Mouse (Mus musculus) ES-E14 (cell line): ENCODE data around the gene Tnnt2. TPM values are rescaled to one million over a fixed set of nuclear protein-coding genes. Genes with fewer than 3 reads are reported as not detected.

Experiments
- DNase-seq: peaks from one replicate; pipeline ENCODE4 v3.0.0-alpha.2; 2013; ENCODE audit warnings: low read depth, low spot score
- H3K27ac ChIP-seq: 2 replicates; pipeline ENCODE4 v1.5.1; 2012; ENCODE audit warnings: low read depth, mild to moderate bottlenecking, low read length, moderate library complexity, mixed read lengths; ENCODE audit not compliant: poor library complexity, insufficient read depth, severe bottlenecking
- H3K36me3 ChIP-seq: 2 replicates; pipeline ENCODE4 v1.6.1; 2012; ENCODE audit warnings: mild to moderate bottlenecking, low read length, moderate library complexity, mixed read lengths; ENCODE audit not compliant: control insufficient read depth, poor library complexity, insufficient read depth, severe bottlenecking
- H3K4me1 ChIP-seq, 2 experiments: fragments of 150-350 bp in 1 of 2; sonication (generic) in 1 of 2; 2 replicates each; pipeline ENCODE4 v1.6.1; 2012; ENCODE audit warnings: low read length in 2 of 2, mild to moderate bottlenecking in 1 of 2, mixed read lengths in 1 of 2; ENCODE audit not compliant: control insufficient read depth in 2 of 2, insufficient read depth in 2 of 2, poor library complexity in 1 of 2
- H3K4me3 ChIP-seq, 2 experiments: fragments of 150-350 bp in 1 of 2; sonication (generic) in 1 of 2; 2 replicates each; pipeline ENCODE4 v1.5.1; 2012; ENCODE audit warnings: low read length in 2 of 2, low read depth in 1 of 2, mild to moderate bottlenecking in 1 of 2, mixed read lengths in 1 of 2; ENCODE audit not compliant: insufficient read depth in 1 of 2, poor library complexity in 1 of 2, severe bottlenecking in 1 of 2
- H3K9ac ChIP-seq: 2 replicates; pipeline ENCODE4 v1.6.1; 2012; ENCODE audit warnings: low read depth, mild to moderate bottlenecking, low read length, mixed read lengths; ENCODE audit not compliant: poor library complexity, insufficient read depth, severe bottlenecking
- H3K9me3 ChIP-seq: fragments of 150-350 bp; sonication (generic); 2 replicates; pipeline ENCODE4 v1.6.1; 2012; ENCODE audit warnings: low read depth, mild to moderate bottlenecking, low read length; ENCODE audit not compliant: control insufficient read depth, insufficient read depth
- CHD2 ChIP-seq: IDR thresholded peaks from 2 replicates; pipeline ENCODE4 v1.6.1; 2014; ENCODE audit warnings: mild to moderate bottlenecking, low read depth, low read length, inconsistent platforms
- HCFC1 ChIP-seq: IDR thresholded peaks from 2 replicates; pipeline ENCODE4 v1.6.1; 2012; ENCODE audit warnings: low read length, inconsistent platforms, borderline replicate concordance; ENCODE audit not compliant: insufficient read depth
- MAFK ChIP-seq: IDR thresholded peaks from 2 replicates; pipeline ENCODE4 v1.6.1; 2014; ENCODE audit warnings: mild to moderate bottlenecking, low read depth, low read length, inconsistent platforms; ENCODE audit not compliant: insufficient read depth
- ZC3H11A ChIP-seq: IDR thresholded peaks from 2 replicates; pipeline ENCODE4 v1.6.1; 2012; ENCODE audit warnings: low read depth, mild to moderate bottlenecking, inconsistent platforms, low read length, borderline replicate concordance
- ZNF384 ChIP-seq: IDR thresholded peaks from 2 replicates; pipeline ENCODE4 v1.6.1; 2012; ENCODE audit warnings: low read depth, low read length, inconsistent platforms
- in situ Hi-C, 2 experiments: fragments of 600-800 bp; cut with MboI; formaldehyde crosslinking; loops; one replicate each; pipeline ENCODE4 v1.15.1; 2025; ENCODE audit warnings: low sequenced_read_pairs in 2 of 2, inconsistent platforms in 1 of 2; ENCODE audit not compliant: unreplicated experiment in 2 of 2
- total RNA-seq: library from RNA; depleted of rRNA; stranded (reverse); fragments of 300-350 nt; gene quantifications from 2 replicates; pipeline ENCODE4 v1.2.3, GENCODE M21; 2012

Tnnt2 gene
- total RNA-seq, 1 experiment: 2.5 TPM

- TF ChIP-seq ZC3H11A: no peak
- TF ChIP-seq CHD2: no peak
- no peak for TF ChIP-seq ZNF384
- no peak for TF ChIP-seq MAFK
- no peak for TF ChIP-seq HCFC1
- Histone ChIP-seq H3K4me1 (no peaks in the 10 kb centered on the region), H3K9me3 (no peaks in the 10 kb centered on the region), H3K27ac (no peak overlapping the region; the same call in 1 of the 2 replicates), H3K4me3 (no peak overlapping the region), H3K36me3 (no peaks in the 10 kb centered on the region), H3K9ac (no peak overlapping the region)
- DNase-seq: no peak
- in situ Hi-C loops: no loop called here
Observed at GRCm38 (mm10) chr1:135847611-135848351, 11.6 kb downstream of the Tnnt2 start.

DNA sequence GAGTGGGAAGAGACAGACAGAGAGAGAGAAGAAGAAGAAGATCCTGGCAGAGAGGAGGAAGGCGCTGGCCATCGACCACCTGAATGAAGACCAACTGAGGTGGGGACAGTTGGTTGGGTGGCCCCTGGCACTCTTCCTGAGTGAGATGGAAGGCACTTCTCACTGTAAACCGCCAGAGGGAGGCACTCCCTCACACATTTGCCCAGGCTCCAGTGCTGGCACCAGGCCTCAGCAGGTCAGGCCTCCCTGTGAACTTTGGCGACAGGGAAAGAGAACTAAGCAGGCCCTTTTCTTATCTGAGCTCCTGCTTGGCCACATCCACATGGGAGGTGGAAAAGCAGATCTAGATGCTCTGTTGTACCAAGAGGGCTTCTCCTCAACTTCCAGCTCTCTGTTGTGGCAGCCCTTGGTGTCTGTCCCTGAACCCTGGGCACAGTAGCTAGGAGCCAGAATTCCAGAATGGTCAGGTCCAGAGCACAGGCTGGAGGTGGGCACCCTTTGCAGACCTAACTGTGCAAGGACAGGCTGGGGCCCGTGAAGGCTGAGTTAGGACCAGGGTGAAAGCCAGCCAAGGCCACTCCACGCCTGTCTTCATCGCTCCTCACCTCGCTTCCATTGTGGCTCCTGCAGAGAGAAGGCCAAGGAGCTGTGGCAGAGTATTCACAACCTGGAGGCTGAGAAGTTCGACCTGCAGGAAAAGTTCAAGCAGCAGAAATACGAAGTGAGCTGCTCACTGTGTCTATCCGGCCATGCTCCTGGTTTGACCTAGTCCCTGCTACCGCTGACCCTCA, 14.8 kb downstream of the Tnnt2 start:
- no peak overlapping the region for H3K4me3 ChIP-seq
- H3K9ac ChIP-seq: no peak overlapping the region
- in situ Hi-C loops: no loop called here
- no peak for DNase-seq
- no peaks in the 10 kb centered on the region for H3K36me3 ChIP-seq
- TF ChIP-seq ZC3H11A (peak; percentile 14; the same call in 1 of the 2 replicates), CHD2 (no peak)
- no peaks in the 10 kb centered on the region for H3K4me1 ChIP-seq
- H3K9me3 ChIP-seq: no peaks in the 10 kb centered on the region
- no peak overlapping the region for H3K27ac ChIP-seq

- TF ChIP-seq HCFC1: no peak
- TF ChIP-seq CHD2: no peak
- no peak for TF ChIP-seq ZC3H11A
- TF ChIP-seq MAFK: no peak
- no peak for TF ChIP-seq ZNF384
- Histone ChIP-seq H3K36me3 (no peaks in the 10 kb centered on the region), H3K4me3 (no peak overlapping the region), H3K9me3 (no peaks in the 10 kb centered on the region), H3K4me1 (peaks cover 2 to 11% of the 10 kb centered on the region in 2 experiments; a peak in 2 of 4 replicates), H3K9ac (no peak overlapping the region), H3K27ac (no peak overlapping the region)
- in situ Hi-C loops: no loop called here
- no peak for DNase-seq
Observed at GRCm38 (mm10) chr1:135852044-135852756, 16.0 kb downstream of the Tnnt2 start.

DNA sequence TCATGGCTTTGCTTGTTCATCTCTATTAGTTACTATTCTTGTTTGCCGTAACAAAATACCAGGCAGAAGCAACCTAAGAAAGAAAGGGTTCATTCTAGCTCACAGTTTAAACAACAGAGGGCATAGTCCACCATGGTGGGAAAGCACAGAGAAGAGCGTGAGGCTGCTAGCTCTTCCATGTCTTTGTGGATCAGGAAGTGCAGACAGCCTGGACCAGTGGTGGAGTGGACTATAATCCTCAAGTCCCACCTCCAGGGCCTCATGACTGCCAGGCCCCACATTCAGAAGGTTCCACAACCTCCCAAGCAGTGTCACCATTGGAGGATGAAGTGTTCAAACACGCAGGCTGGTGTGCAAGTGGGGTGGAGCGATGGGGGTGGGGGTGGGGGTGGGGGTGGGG, 17.0 kb downstream of the Tnnt2 start:
- TF ChIP-seq ZC3H11A (no peak), ZNF384 (no peak), HCFC1 (no peak)
- Histone ChIP-seq H3K9ac (no peak overlapping the region), H3K9me3 (no peaks in the 10 kb centered on the region), H3K4me3 (no peak overlapping the region), H3K4me1 (peaks cover 2 to 14% of the 10 kb centered on the region in 2 experiments; a peak in 2 of 4 replicates), H3K36me3 (no peaks in the 10 kb centered on the region), H3K27ac (no peak overlapping the region)
- DNase-seq: no peak
- in situ Hi-C loops: no loop called here
